In the genomic region with DNA sequence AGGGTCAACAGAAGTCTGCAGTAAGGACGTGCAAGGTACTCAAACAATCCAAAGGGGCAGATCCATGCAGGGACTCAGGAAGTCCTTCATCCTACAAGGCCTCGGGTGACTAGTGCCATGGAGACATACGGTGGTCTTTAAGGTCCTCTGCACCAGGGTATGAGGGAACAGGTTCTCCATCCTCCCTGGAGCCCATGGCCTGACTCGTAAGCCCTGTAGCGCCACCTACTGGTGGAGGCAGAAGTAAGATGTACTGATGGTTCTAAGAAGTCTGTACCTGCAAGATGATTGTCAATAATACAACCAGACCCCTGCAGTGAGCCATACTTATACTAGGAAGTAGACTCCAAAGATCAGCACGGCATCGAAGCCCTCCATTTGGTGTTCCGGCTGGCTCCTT, we compare ENCODE assay signal across 9 mouse cellular contexts.
DNase-seq lines count a peak whose midpoint lies in the region; ATAC-seq and TF ChIP-seq lines count a peak whose summit lies in the region.
"Had no signal": no experiment of that assay in that cellular context is flagged by ENCODE, and none has a peak within 500 bp of the region (broad histone marks: within the 10 kb centered on the region; RNA-seq: fewer than 3 reads in every experiment).

No protein-coding gene starts in this region.

- 0 out of 2 replicates have a peak, but pooled peaks cover 9% of the 10 kb centered on the region for H3K27me3 ChIP-seq in forebrain, embryonic 14.5 days (replicated peaks; ENCODE audit: control insufficient read depth, insufficient read depth, low read length)
- H3K27me3 ChIP-seq in forebrain, embryonic 12.5 days = peaks cover 38% of the 10 kb centered on the region
- no peaks in the 10 kb centered on the region for H3K27me3 ChIP-seq in limb, embryonic 11.5 days (ENCODE audit: control insufficient read depth, insufficient read depth, low read length)
- H3K27me3 ChIP-seq in neural tube, embryonic 15.5 days (replicated peaks) = 0 out of 2 replicates have a peak, but pooled peaks cover 3% of the 10 kb centered on the region

- H3K4me3 ChIP-seq in forebrain, embryonic 14.5 days (ENCODE audit: low read depth, low read length) = no peak overlapping the region
- H3K4me3 ChIP-seq in forebrain, embryonic 12.5 days (replicated peaks) = no peak overlapping the region
- no peak overlapping the region for H3K4me3 ChIP-seq in embryonic fibroblast, embryonic 13.5 days (ENCODE audit: insufficient read depth, low read length)
- H3K4me3 ChIP-seq in limb, embryonic 11.5 days (ENCODE audit: low read depth, low read length) = no peak overlapping the region
- H3K4me3 ChIP-seq in neural tube, embryonic 15.5 days (replicated peaks) = no peak overlapping the region

- TF ChIP-seq POLR2A in embryonic fibroblast, embryonic 13.5 days (IDR thresholded peaks at IDR 0.05; ENCODE audit: low read depth, low read length) = no peak

- peak; percentile 88 for DNase-seq in forebrain, embryonic 14.5 days (ENCODE audit: low spot score)
- DNase-seq in brain, adult 2 months (ENCODE audit: low read depth, low spot score) = peak; percentile 96
- peak; percentile 73 for DNase-seq in induced T-regulatory cell, adult 2 months (ENCODE audit: low read depth)
- peak; percentile 92 for DNase-seq in limb, embryonic 11.5 days (ENCODE audit: low spot score)
- peak; percentile 82 for DNase-seq in thymus, postnatal 0 days (ENCODE audit: low spot score)

- H3K36me3 ChIP-seq in forebrain, embryonic 14.5 days (ENCODE audit: control insufficient read depth, insufficient read depth, low read length) = no peaks in the 10 kb centered on the region
- no peaks in the 10 kb centered on the region for H3K36me3 ChIP-seq in forebrain, embryonic 12.5 days (replicated peaks)
- no peaks in the 10 kb centered on the region for H3K36me3 ChIP-seq in limb, embryonic 11.5 days (ENCODE audit: control insufficient read depth, insufficient read depth, low read length)
- H3K36me3 ChIP-seq in neural tube, embryonic 15.5 days = no peaks in the 10 kb centered on the region
- H3K36me3 ChIP-seq: G1E had no signal

- no peaks in the 10 kb centered on the region for H3K9me3 ChIP-seq in forebrain, embryonic 14.5 days (replicated peaks; ENCODE audit: control insufficient read depth, low read length)
- H3K9me3 ChIP-seq in forebrain, embryonic 12.5 days = no peaks in the 10 kb centered on the region
- H3K9me3 ChIP-seq in limb, embryonic 11.5 days (ENCODE audit: control insufficient read depth, low read length) = no peaks in the 10 kb centered on the region
- no peaks in the 10 kb centered on the region for H3K9me3 ChIP-seq in neural tube, embryonic 15.5 days (replicated peaks)

- 36% methylated on average over 8 of the region's 8 CpGs for WGBS in forebrain, embryonic 14.5 days
- WGBS in forebrain, embryonic 12.5 days = 42% methylated on average over 8 of the region's 8 CpGs
- WGBS in limb, embryonic 11.5 days = 40% methylated on average over 8 of the region's 8 CpGs
- WGBS in neural tube, embryonic 15.5 days = 40% methylated on average over 8 of the region's 8 CpGs

- TF ChIP-seq CTCF in embryonic fibroblast, embryonic 13.5 days (IDR thresholded peaks at IDR 0.05; ENCODE audit: borderline replicate concordance, insufficient read depth, low read length) = peak; percentile 93

- no peak overlapping the region for H3K27ac ChIP-seq in forebrain, embryonic 14.5 days (ENCODE audit: low read depth, low read length)
- no peak overlapping the region for H3K27ac ChIP-seq in forebrain, embryonic 12.5 days
- H3K27ac ChIP-seq in embryonic fibroblast, embryonic 13.5 days (ENCODE audit: insufficient read depth, low read length) = no peak overlapping the region
- H3K27ac ChIP-seq in limb, embryonic 11.5 days (replicated peaks; ENCODE audit: low read depth, low read length) = no peak overlapping the region
- no peak overlapping the region for H3K27ac ChIP-seq in neural tube, embryonic 15.5 days (replicated peaks)

- peaks cover 7% of the 10 kb centered on the region; the same call in 1 of the 2 replicates for H3K4me1 ChIP-seq in forebrain, embryonic 14.5 days (ENCODE audit: control insufficient read depth, insufficient read depth, low read length)
- H3K4me1 ChIP-seq in forebrain, embryonic 12.5 days = peaks cover 21% of the 10 kb centered on the region
- peaks cover 3% of the 10 kb centered on the region; the same call in 1 of the 2 replicates for H3K4me1 ChIP-seq in embryonic fibroblast, embryonic 13.5 days (ENCODE audit: control insufficient read depth, insufficient read depth, low read length)
- peaks cover 16% of the 10 kb centered on the region for H3K4me1 ChIP-seq in limb, embryonic 11.5 days (ENCODE audit: control insufficient read depth, insufficient read depth, low read length)
- H3K4me1 ChIP-seq in neural tube, embryonic 15.5 days = peaks cover 50% of the 10 kb centered on the region

- H3K9ac ChIP-seq in forebrain, embryonic 14.5 days (ENCODE audit: low read length) = no peak overlapping the region
- H3K9ac ChIP-seq in forebrain, embryonic 12.5 days = no peak overlapping the region
- no peak overlapping the region for H3K9ac ChIP-seq in limb, embryonic 11.5 days (ENCODE audit: low read length)
- no peak overlapping the region for H3K9ac ChIP-seq in neural tube, embryonic 15.5 days (replicated peaks)

- no peak overlapping the region for H3K4me2 ChIP-seq in forebrain, embryonic 14.5 days (ENCODE audit: low read length)
- H3K4me2 ChIP-seq in forebrain, embryonic 12.5 days = no peak overlapping the region
- H3K4me2 ChIP-seq in limb, embryonic 11.5 days (ENCODE audit: low read depth, severe bottlenecking) = no peak overlapping the region
- H3K4me2 ChIP-seq in neural tube, embryonic 15.5 days = peak overlapping the region; percentile 81

- ATAC-seq in forebrain, embryonic 14.5 days = no peak
- no peak for ATAC-seq in forebrain, embryonic 12.5 days (ENCODE audit: low FRiP score)
- no peak for ATAC-seq in limb, embryonic 11.5 days (ENCODE audit: insufficient number of reproducible peaks, low FRiP score, low TSS enrichment, low read depth)
- no peak for ATAC-seq in neural tube, embryonic 15.5 days (ENCODE audit: low FRiP score)
